Mouse (Mus musculus) lung, postnatal 36 days (tissue): ENCODE data around the gene Entpd4b.
"Not testable (repeated sequence)": the region's sequence is repeated elsewhere in the genome, so short reads cannot be mapped to it uniquely, and the experiment has no call there.

Experiments
- DNase-seq: peaks from one replicate; pipeline ENCODE4 v3.0.0; 2022; ENCODE audit warnings: mixed read lengths

Gene Entpd4b

GRCm38 (mm10) chr14:69555110-69555831, at the start of gene Entpd4b:
Entpd4b (plus strand) TSS chr14:69555424.
- not testable (repeated sequence) for DNase-seq

DNA sequence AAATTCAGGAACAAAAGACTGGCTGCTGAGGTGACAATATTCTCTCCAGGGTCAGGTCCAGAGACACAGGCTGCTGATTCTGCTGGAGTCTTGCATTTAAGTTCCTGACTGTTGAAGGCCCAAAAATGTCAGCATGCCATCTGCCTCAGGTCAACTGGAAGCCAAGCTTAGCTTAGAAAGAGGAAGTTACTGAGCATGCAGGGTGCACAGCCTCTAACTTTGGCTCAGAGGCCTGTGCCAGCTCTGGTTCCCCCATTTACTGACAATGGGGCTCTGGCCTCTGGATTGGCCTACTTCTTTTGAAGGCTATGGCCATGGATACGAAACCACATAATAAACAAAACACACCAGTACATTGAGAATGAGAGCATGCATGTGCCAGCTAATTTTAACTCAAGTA, 48.2 kb upstream of the Entpd4b start:
- not testable (repeated sequence) for DNase-seq

GRCm38 (mm10) chr14:69512449-69512848, 42.8 kb upstream of the Entpd4b start, which contains the start of gene Gm27179:
Gm27179 (minus strand) TSS chr14:69512549.
- not testable (repeated sequence) for DNase-seq

DNA sequence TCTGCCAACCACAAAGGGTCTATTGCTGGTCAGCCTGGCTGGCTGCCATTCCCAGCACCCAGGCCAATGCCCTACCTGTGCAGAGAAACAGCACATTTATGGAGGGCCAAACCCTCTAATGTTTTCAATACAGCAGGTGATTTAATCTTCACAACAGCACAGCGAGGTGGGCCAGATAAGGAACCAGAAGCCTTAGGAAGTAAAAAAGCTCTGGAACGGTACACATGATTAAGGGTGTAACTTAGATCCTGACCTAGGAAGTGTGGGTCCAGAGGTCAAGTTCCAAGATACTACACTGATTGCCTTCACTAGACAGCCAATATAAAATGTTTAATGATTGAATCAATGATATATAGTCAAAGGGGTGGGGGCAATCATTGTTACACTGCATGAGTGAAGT, 34.4 kb upstream of the Entpd4b start:
- DNase-seq = not testable (repeated sequence)

- DNase-seq = not testable (repeated sequence)
Measured at GRCm38 (mm10) chr14:69523001-69523400, 32.2 kb upstream of the Entpd4b start.

DNA sequence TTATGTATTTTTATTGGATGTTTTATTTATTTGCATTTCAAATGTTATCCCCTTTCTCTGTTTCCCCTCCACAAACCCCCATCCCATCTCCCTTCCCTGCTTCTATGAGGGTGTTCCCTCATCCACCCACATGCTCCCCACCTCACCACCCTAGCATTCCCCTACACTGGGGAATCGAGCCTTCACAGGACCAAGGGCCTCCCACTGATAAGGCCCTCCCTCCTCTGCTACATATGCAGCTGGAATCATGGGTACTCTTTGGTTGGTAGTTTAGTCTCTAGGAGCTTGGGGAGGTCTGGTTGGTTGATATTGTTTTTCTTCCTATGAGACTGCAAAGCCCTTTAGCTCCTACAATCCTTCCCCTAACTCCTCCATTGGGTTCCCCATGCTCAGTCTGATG, 29.0 kb upstream of the Entpd4b start:
- not testable (repeated sequence) for DNase-seq

DNA sequence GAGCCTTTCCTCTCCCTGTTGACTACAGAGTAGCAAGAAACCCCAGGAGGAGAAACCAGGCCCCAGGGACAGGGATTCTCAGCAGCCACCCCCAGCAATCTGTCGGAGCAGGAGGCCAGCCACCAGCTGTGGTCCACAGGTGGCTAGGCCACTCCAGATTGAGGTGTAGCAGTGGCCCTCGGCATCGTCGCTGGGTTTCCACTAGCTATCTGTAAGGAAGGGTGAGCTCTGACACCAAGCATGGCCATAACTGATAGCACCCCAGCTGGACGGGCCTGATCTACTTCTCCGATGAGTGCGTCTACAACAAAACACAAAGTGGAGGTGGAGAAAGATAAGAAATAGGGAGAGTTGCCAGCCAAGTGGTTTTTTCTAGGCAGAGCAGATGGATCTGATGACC, 18.7 kb upstream of the Entpd4b start:
- not testable (repeated sequence) for DNase-seq

DNA sequence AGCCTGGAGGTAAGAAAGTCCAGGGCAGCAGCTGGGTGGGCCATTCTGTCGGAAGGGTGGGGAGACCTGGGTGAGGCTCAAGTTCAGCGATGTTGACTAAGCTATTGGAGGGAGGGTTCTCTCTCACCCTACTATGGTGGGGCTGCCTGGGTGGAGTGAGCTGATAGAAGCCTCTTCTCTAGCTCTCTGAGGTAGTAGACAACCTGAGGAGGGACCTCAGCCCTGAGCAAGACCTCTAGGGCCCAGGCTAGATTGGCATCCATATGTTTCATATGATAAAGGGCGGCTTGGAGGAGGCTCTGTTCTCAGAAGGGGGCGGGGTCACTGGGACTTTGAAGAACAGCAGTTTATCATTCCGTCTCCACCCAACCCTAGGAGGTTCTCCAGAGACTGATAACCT, 15.1 kb upstream of the Entpd4b start:
- DNase-seq = not testable (repeated sequence)

GRCm38 (mm10) chr14:69542695-69543094, 12.5 kb upstream of the Entpd4b start:
- not testable (repeated sequence) for DNase-seq

DNA sequence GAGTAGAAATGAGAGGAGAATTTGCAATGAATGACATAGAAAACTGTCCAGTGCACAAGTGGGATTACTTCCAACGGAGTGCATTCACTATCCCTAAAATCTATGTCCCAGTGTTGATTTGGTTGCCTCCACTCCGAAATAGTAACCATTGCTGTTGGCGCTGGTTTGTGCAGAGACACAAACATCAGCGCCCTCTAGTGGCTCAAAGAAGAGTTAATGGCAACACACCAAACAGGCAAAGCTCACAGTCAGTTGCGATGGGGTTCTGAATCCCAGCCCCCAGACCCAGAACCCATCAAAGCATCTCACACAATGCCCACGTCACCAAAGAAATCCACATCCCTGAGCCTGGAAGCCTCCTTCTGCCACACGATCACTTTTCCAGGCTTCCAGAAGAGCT, 11.2 kb upstream of the Entpd4b start:
- not testable (repeated sequence) for DNase-seq

DNA sequence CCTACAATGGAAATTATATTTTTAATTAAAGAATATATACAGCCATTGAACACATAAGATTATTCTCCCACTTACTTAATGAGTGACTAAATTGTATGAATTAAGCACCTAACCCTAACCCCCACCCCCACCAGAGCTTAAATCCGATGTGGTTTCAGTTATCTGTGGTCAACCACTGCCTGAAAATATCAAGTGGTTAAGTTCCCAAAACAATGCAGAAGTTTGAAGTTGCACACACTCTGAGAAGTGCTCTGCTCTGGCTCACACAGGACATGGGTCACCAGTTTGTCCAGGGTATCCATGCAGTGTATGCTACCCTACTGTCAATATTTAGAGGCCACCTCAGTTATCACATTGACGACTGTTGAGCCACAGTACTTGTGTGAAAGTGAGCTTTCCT, 10.2 kb upstream of the Entpd4b start:
- DNase-seq = not testable (repeated sequence)

GRCm38 (mm10) chr14:69547310-69547709, 7.9 kb upstream of the Entpd4b start:
- DNase-seq = not testable (repeated sequence)

DNA sequence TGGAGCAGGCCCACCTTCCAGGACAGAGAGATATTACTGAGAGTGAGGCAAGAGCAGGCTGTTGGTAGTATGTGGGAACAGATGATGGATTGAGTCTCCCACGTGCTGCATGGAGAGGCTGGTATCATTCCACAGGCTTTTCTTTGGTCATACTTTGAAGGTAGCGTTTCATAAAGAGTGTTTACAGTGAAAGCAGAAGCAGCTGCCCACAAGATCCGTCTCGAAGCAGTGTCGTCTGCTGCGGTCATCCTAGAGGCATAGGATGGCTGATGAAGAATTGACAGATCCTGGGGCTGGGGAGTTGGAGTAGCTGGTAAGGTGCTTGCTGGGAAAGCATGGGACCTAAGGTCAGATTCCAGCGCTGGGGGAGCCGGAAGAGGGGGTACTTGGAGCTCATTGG, 1.6 kb downstream of the Entpd4b start:
- DNase-seq = not testable (repeated sequence)

DNA sequence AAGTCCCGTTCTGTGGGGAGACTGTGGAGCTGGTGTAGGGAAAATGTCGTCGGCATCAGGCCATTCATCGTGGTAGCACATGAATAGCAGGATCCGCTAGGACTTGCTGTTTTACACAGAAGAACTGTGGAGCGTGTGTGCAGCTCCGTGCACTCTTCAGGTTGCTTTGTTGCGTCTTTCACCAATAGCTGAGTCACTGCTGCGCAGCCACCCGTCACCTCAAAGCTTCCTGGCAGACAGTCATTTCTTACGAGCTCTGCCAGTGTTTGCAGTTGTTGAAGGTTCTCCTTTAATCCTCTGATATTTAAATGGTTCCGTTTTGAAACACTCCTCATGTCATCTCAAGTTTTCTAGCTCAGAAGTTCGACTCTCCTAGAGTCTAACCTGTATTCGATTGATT, 2.3 kb downstream of the Entpd4b start:
- DNase-seq = not testable (repeated sequence)
